Mouse (Mus musculus) bone marrow, adult 2 months (tissue): ENCODE results near the gene Ermard.

ENCODE experiments used
- CTCF ChIP-seq: fragments of 200-500 bp; IDR thresholded peaks from 2 replicates; pipeline ENCODE4 v1.5.1; 2011; ENCODE audit warnings: low read length, control low read depth; ENCODE audit not compliant: control insufficient read depth, insufficient read depth
- POLR2A ChIP-seq: fragments of 200-500 bp; IDR thresholded peaks from 2 replicates; pipeline ENCODE4 v1.6.1; 2011; ENCODE audit warnings: low read depth, mild to moderate bottlenecking, control low read depth, low read length, borderline replicate concordance; ENCODE audit not compliant: control insufficient read depth

GRCm38 (mm10) chr17:15137443-15137842, 96.4 kb downstream of the Ermard start:
- TF ChIP-seq POLR2A (no peak), CTCF (no peak)
